Mouse (Mus musculus) stomach, postnatal 0 days (tissue): ENCODE results near the gene Vars2.

Experiments
- CTCF ChIP-seq: IDR thresholded peaks from 2 replicates; pipeline ENCODE4 v1.5.1; 2016; ENCODE audit warnings: antibody characterized with exemption, low read depth, mild to moderate bottlenecking, moderate library complexity
- EP300 ChIP-seq: optimal IDR thresholded peaks from 2 replicates; pipeline ENCODE3; 2016; ENCODE audit warnings: antibody characterized with exemption

DNA sequence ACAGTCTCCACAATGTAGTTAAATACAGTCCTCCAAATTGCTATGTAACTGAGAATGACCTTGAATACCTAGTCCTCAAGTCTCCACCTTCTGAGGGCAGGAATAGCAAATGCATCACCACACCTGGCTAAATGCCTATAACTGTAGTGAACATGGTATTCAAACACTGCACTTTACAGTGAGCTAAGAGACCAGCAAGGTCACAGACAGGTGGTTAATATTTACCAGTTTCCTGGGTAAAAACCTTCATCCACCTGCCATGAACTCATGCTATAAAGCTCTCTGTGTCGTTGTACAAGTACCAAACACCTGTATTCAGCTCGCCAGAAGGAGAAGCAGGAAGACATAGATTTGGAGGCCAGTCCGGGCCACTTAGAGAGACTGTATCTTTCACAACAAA is 48.7 kb upstream of the Vars2 start:
- TF ChIP-seq CTCF, result no peak
- no peak for TF ChIP-seq EP300
